Mouse (Mus musculus): ENCODE data around the gene Igdcc4. TPM values are rescaled to one million over a fixed set of nuclear protein-coding genes. Genes with fewer than 3 reads are reported as not detected.

Igdcc4 gene
- total and polyA plus RNA-seq, 3 experiments, result under 0.01 to 0.14 TPM; not detected in 1

DNA sequence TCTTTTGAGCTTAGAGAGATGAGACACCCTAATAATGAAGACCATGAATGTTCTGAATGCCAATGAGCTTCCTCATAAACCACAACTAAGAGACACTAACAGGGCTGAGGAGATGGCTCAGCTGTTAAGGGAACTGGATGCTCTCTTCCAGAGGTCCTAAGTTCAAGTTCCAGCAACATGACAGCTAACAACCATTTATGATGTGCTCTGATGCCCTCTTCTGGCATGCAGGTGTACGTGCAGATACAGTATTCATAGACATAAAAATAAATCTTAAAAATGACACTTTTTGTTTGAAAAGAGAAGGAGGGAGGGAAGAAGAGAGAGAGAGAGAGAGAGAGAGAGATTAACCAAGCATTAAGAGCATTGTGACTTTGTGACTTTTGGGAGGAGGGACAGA, 63.6 kb downstream of the Igdcc4 start:
- no peak overlapping the region for H3K27ac ChIP-seq (ENCODE audit: control insufficient read depth, low read depth, low read length)
- H3K9ac ChIP-seq (ENCODE audit: control insufficient read depth, low read depth, low read length, poor library complexity, severe bottlenecking), result no peak overlapping the region
- no peak overlapping the region for H3K4me3 ChIP-seq (ENCODE audit: control insufficient read depth in 1 of 2, insufficient read depth in 1 of 2, low read depth in 2 of 2, low read length in 2 of 2)
- peak; percentile 60 for DNase-seq (ENCODE audit: low read depth, low spot score)
- H3K79me2 ChIP-seq (ENCODE audit: control insufficient read depth, insufficient read depth, low read length, poor library complexity), result no peaks in the 10 kb centered on the region
- TF ChIP-seq E2F4 (IDR thresholded peaks at IDR 0.05; ENCODE audit: borderline replicate concordance, low read depth, low read length) (no peak), TBP (IDR thresholded peaks at IDR 0.05; ENCODE audit: low read depth, low read length) (no peak), RCOR1 (IDR thresholded peaks at IDR 0.05; ENCODE audit: low read depth, low read length) (no peak), ZNF384 (IDR thresholded peaks at IDR 0.05; ENCODE audit: low read depth, low read length) (no peak), MAFK (IDR thresholded peaks at IDR 0.05; ENCODE audit: borderline replicate concordance, low read depth, low read length) (no peak), SMC3 (IDR thresholded peaks at IDR 0.05; ENCODE audit: low read depth, low read length) (peak; percentile 54), ETS1 (IDR thresholded peaks at IDR 0.05; ENCODE audit: low read depth, low read length) (no peak), NRF1 (IDR thresholded peaks at IDR 0.05; ENCODE audit: insufficient read depth, low read depth, low read length, poor library complexity, severe bottlenecking) (no peak), ELF1 (IDR thresholded peaks at IDR 0.05; ENCODE audit: low read depth, low read length) (no peak), EP300 (IDR thresholded peaks at IDR 0.05; ENCODE audit: low read depth in 1 of 2, low read length in 2 of 2) (no peak), SIN3A (IDR thresholded peaks at IDR 0.05; ENCODE audit: low read length) (no peak), USF1 (IDR thresholded peaks at IDR 0.05; ENCODE audit: low read depth, low read length) (no peak), GATA1 (IDR thresholded peaks at IDR 0.05; ENCODE audit: low read depth, low read length) (no peak), MAX (IDR thresholded peaks at IDR 0.05; ENCODE audit: low read length) (no peak), GABPA (IDR thresholded peaks at IDR 0.05; ENCODE audit: low read depth, low read length) (no peak), JUND (IDR thresholded peaks at IDR 0.05; ENCODE audit: low read depth, low read length) (no peak), BHLHE40 (IDR thresholded peaks at IDR 0.05; ENCODE audit: borderline replicate concordance, low read depth, low read length) (no peak), HCFC1 (IDR thresholded peaks at IDR 0.05; ENCODE audit: low read depth, low read length) (no peak), ZKSCAN1 (IDR thresholded peaks at IDR 0.05; ENCODE audit: low read depth, low read length) (no peak), KAT2A (conservative IDR thresholded peaks at IDR 0.05; ENCODE audit: low read depth, low read length) (no peak), NELFE (IDR thresholded peaks at IDR 0.05; ENCODE audit: low read depth, low read length) (no peak), CHD2 (IDR thresholded peaks at IDR 0.05; ENCODE audit: low read length) (no peak), MEF2A (IDR thresholded peaks at IDR 0.05; ENCODE audit: extremely low read depth, insufficient replicate concordance, low read depth, low read length, poor library complexity, severe bottlenecking) (no peak), MAZ (IDR thresholded peaks at IDR 0.05; ENCODE audit: low read depth, low read length) (no peak), POLR2AphosphoS2 (IDR thresholded peaks at IDR 0.05; ENCODE audit: low read length) (no peak), MXI1 (IDR thresholded peaks at IDR 0.05; ENCODE audit: low read depth, low read length) (no peak), CHD1 (IDR thresholded peaks at IDR 0.05; ENCODE audit: low read depth, low read length) (no peak), ZC3H11A (IDR thresholded peaks at IDR 0.05; ENCODE audit: low read depth, low read length) (peak; percentile 46), POLR2A (IDR thresholded peaks at IDR 0.05; ENCODE audit: control insufficient read depth in 1 of 2, insufficient read depth in 1 of 2, low read depth in 1 of 2, low read length in 2 of 2, poor library complexity in 1 of 2) (no peak), RAD21 (IDR thresholded peaks at IDR 0.05; ENCODE audit: low read depth, low read length) (peak; percentile 59), CTCF (IDR thresholded peaks at IDR 0.05 in 2 of 3, conservative IDR thresholded peaks at IDR 0.05 in 1 of 3; ENCODE audit: control insufficient read depth in 1 of 3, insufficient read depth in 1 of 3, low read depth in 2 of 3, low read length in 3 of 3, poor library complexity in 1 of 3, severe bottlenecking in 1 of 3) (peak; percentile 41 to 64 (median 47)), USF2 (IDR thresholded peaks at IDR 0.05; ENCODE audit: borderline replicate concordance in 1 of 2, insufficient read depth in 1 of 2, low read depth in 1 of 2, low read length in 2 of 2) (no peak), POLR2AphosphoS5 (IDR thresholded peaks at IDR 0.05; ENCODE audit: borderline replicate concordance, low read depth, low read length) (no peak), TCF12 (IDR thresholded peaks at IDR 0.05; ENCODE audit: low read depth, low read length) (no peak)
- H3K36me3 ChIP-seq (ENCODE audit: control insufficient read depth in 1 of 2, insufficient read depth in 2 of 2, low read length in 2 of 2), result no peaks in the 10 kb centered on the region
- H3K27me3 ChIP-seq (ENCODE audit: control insufficient read depth in 1 of 2, insufficient read depth in 2 of 2, low read length in 2 of 2), result peaks cover 0 to 1% of the 10 kb centered on the region in 2 experiments; a peak in 3 of 4 replicates
- no peaks in the 10 kb centered on the region for H3K4me1 ChIP-seq (ENCODE audit: control insufficient read depth in 1 of 2, insufficient read depth in 2 of 2, low read length in 2 of 2)
- H3K9me3 ChIP-seq (replicated peaks; ENCODE audit: insufficient read depth, low read length), result no peaks in the 10 kb centered on the region
